Mouse (Mus musculus): ENCODE measurements at regions not wholly inside any gene's neighbourhood (a gene's known extent, or its start where the extent isn't known, plus 50 kb on each side); places are given as distances from the start of the nearest gene placed in this dataset.

DNA sequence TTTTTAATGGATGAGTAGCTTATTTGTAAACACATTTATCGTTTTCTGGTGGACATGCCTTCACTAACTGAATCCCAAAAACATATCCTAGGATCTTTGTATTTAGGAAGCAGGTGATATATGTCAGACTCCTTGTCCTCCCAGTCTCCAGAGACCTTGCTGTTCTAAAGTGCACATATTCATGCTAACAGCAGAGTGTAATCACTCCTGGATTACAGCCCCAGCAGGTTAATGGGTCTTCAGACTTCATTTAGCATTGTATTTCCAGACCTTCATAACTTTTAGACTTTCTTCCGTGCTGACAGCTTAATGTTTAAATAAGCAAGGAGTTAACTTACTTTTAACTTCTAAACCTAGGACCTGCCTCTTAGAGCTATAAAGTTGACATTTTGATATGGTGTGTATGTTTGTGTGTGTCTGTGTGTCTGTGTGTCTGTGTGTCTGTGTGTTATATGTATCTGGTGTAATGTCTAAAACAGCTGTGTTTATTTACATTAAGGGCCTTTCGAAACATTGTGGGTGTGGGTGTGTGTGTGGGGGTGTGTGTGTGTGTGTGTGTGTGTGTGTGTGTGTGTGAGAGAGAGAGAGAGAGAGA is 398.3 kb downstream of the Gm4340 start:
- 37% methylated on average over 3 of the region's 3 CpGs for WGBS

GRCm38 (mm10) chr10:104595920-104596319 is 402.1 kb downstream of the Gm4340 start:
- Histone ChIP-seq H3K9me3 (ENCODE audit: control insufficient read depth, low read length) (no peaks in the 10 kb centered on the region), H3K4me2 (ENCODE audit: low read length) (no peak overlapping the region), H3K27ac (ENCODE audit: low read depth) (no peak overlapping the region), H3K9ac (ENCODE audit: low read length) (no peak overlapping the region), H3K36me3 (ENCODE audit: control insufficient read depth, insufficient read depth, low read length) (no peaks in the 10 kb centered on the region), H3K4me3 (ENCODE audit: low read depth, low read length) (no peak overlapping the region), H3K27me3 (replicated peaks; ENCODE audit: control insufficient read depth, insufficient read depth, low read length) (no peaks in the 10 kb centered on the region), H3K4me1 (replicated peaks; ENCODE audit: control insufficient read depth, insufficient read depth, low read length) (no peaks in the 10 kb centered on the region)
- ATAC-seq (replicated peaks; ENCODE audit: low FRiP score, low TSS enrichment, low read depth), result no peak
- no peak for DNase-seq (ENCODE audit: low spot score)
- WGBS, result 89% methylated on average over 5 of the region's 5 CpGs

More for the DNA sequence above, 398.3 kb downstream of the Gm4340 start:
- Histone ChIP-seq H3K4me2 (ENCODE audit: low read length) (no peak overlapping the region), H3K9me3 (ENCODE audit: control insufficient read depth, low read length) (no peaks in the 10 kb centered on the region), H3K36me3 (ENCODE audit: control insufficient read depth, insufficient read depth, low read length) (no peaks in the 10 kb centered on the region), H3K27ac (ENCODE audit: low read depth) (no peak overlapping the region), H3K4me3 (ENCODE audit: low read depth, low read length) (no peak overlapping the region), H3K4me1 (replicated peaks; ENCODE audit: control insufficient read depth, insufficient read depth, low read length) (no peaks in the 10 kb centered on the region), H3K27me3 (replicated peaks; ENCODE audit: control insufficient read depth, insufficient read depth, low read length) (no peaks in the 10 kb centered on the region), H3K9ac (ENCODE audit: low read length) (no peak overlapping the region)
- no peak for DNase-seq (ENCODE audit: low spot score)
- no peak for ATAC-seq (replicated peaks; ENCODE audit: low FRiP score, low TSS enrichment, low read depth)

DNA sequence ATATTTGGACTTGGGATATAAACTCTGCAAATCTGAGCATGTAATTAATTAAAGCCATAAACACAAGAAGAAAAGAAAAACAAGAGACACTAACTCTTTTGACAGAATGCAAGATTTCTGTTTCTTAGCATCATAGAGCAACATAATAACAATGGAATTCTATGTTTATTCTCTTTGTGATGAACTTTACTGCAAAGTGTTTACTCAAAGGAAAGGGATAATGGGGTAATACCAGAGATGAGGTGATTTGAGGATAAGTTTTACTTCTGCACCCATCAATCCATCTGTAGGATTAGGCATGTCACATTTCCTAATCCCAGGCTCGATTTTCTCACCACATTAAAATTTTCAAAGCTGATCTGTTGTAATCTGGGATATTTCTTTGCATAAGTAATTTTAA is 433.8 kb downstream of the Gm4340 start:
- H3K4me1 ChIP-seq (replicated peaks; ENCODE audit: control insufficient read depth, insufficient read depth, low read length), result no peaks in the 10 kb centered on the region
- ATAC-seq (replicated peaks; ENCODE audit: low FRiP score, low TSS enrichment, low read depth) (no peak), DNase-seq (ENCODE audit: low spot score) (no peak)
- no peaks in the 10 kb centered on the region for H3K27me3 ChIP-seq (replicated peaks; ENCODE audit: control insufficient read depth, insufficient read depth, low read length)
- H3K4me2 ChIP-seq (ENCODE audit: low read length), result no peak overlapping the region
- WGBS, result 37% methylated on average over 1 of the region's 1 CpGs
- no peak overlapping the region for H3K9ac ChIP-seq (ENCODE audit: low read length)
- H3K9me3 ChIP-seq (ENCODE audit: control insufficient read depth, low read length), result no peaks in the 10 kb centered on the region
- no peak overlapping the region for H3K4me3 ChIP-seq (ENCODE audit: low read depth, low read length)
- no peaks in the 10 kb centered on the region for H3K36me3 ChIP-seq (ENCODE audit: control insufficient read depth, insufficient read depth, low read length)
- H3K27ac ChIP-seq (ENCODE audit: low read depth), result no peak overlapping the region

DNA sequence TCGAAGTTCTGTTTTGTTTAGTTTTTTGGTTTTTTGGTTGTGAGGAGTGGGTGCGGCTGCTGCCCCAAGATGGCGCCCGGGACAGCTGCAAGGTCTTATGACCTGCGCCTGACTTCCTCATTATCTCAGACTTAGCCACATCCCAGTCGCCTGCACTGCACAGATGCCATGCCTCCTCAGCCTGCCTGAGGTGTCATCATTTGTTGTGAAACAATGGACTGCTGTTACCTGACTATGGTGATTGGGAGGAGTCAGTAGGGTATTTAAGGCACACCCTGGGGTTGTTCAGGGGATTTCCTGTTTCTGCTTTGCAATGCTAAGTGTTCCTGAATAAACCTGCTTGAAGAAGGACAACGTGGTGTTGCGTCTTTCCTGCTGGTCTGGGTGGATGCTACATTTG is 457.2 kb downstream of the Gm4340 start:
- H3K27me3 ChIP-seq (replicated peaks; ENCODE audit: control insufficient read depth, insufficient read depth, low read length), result no peaks in the 10 kb centered on the region
- ATAC-seq (replicated peaks; ENCODE audit: low FRiP score, low TSS enrichment, low read depth) (no peak), DNase-seq (ENCODE audit: low spot score) (no peak)
- H3K4me1 ChIP-seq (replicated peaks; ENCODE audit: control insufficient read depth, insufficient read depth, low read length), result no peaks in the 10 kb centered on the region
- no peaks in the 10 kb centered on the region for H3K36me3 ChIP-seq (ENCODE audit: control insufficient read depth, insufficient read depth, low read length)
- H3K27ac ChIP-seq (ENCODE audit: low read depth), result no peak overlapping the region
- no peak overlapping the region for H3K9ac ChIP-seq (ENCODE audit: low read length)
- H3K4me3 ChIP-seq (ENCODE audit: low read depth, low read length), result no peak overlapping the region
- H3K9me3 ChIP-seq (ENCODE audit: control insufficient read depth, low read length), result no peaks in the 10 kb centered on the region
- 82% methylated on average over 8 of the region's 8 CpGs for WGBS
- H3K4me2 ChIP-seq (ENCODE audit: low read length), result no peak overlapping the region

DNA sequence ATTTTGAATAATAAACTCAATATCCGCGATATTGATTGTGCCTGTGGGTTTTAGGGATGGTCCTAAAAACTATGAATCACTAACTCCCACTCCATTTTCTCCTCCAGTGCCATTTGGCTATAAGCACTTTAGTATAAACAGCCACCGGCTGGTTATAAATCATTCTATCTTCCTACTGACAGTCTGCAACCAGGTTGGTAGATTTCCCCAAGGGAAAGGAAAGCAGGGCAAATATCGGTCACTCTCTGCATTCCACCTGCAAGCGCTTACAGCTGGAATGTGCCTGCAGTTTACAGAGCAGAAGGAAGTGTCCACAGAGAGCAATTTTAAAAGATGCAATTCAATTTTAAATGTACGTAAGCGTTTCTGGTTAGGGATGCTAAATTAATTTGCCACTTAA is 466.5 kb downstream of the Gm4340 start:
- H3K36me3 ChIP-seq (ENCODE audit: control insufficient read depth, insufficient read depth, low read length), result no peaks in the 10 kb centered on the region
- H3K9me3 ChIP-seq (ENCODE audit: control insufficient read depth, low read length), result no peaks in the 10 kb centered on the region
- no peak overlapping the region for H3K4me2 ChIP-seq (ENCODE audit: low read length)
- 18% methylated on average over 7 of the region's 7 CpGs for WGBS
- DNase-seq (ENCODE audit: low spot score) (no peak), ATAC-seq (replicated peaks; ENCODE audit: low FRiP score, low TSS enrichment, low read depth) (no peak)
- H3K27me3 ChIP-seq (replicated peaks; ENCODE audit: control insufficient read depth, insufficient read depth, low read length), result no peaks in the 10 kb centered on the region
- H3K9ac ChIP-seq (ENCODE audit: low read length), result no peak overlapping the region
- no peak overlapping the region for H3K4me3 ChIP-seq (ENCODE audit: low read depth, low read length)
- H3K27ac ChIP-seq (ENCODE audit: low read depth), result no peak overlapping the region
- peaks cover 4% of the 10 kb centered on the region; the same call in 1 of the 2 replicates for H3K4me1 ChIP-seq (replicated peaks; ENCODE audit: control insufficient read depth, insufficient read depth, low read length)

- no peak overlapping the region for H3K4me2 ChIP-seq (ENCODE audit: low read length)
- peaks cover 4% of the 10 kb centered on the region; the same call in 1 of the 2 replicates for H3K4me1 ChIP-seq (replicated peaks; ENCODE audit: control insufficient read depth, insufficient read depth, low read length)
- no peak for DNase-seq (ENCODE audit: low spot score)
- H3K36me3 ChIP-seq (ENCODE audit: control insufficient read depth, insufficient read depth, low read length), result no peaks in the 10 kb centered on the region
- no peaks in the 10 kb centered on the region for H3K27me3 ChIP-seq (replicated peaks; ENCODE audit: control insufficient read depth, insufficient read depth, low read length)
- WGBS, result 32% methylated on average over 7 of the region's 7 CpGs
- H3K9me3 ChIP-seq (ENCODE audit: control insufficient read depth, low read length), result no peaks in the 10 kb centered on the region
- H3K27ac ChIP-seq (ENCODE audit: low read depth), result no peak overlapping the region
- ATAC-seq (replicated peaks; ENCODE audit: low FRiP score, low TSS enrichment, low read depth), result no peak
- no peak overlapping the region for H3K4me3 ChIP-seq (ENCODE audit: low read depth, low read length)
- no peak overlapping the region for H3K9ac ChIP-seq (ENCODE audit: low read length)
Measured at GRCm38 (mm10) chr10:104661672-104662071, 467.8 kb downstream of the Gm4340 start.

DNA sequence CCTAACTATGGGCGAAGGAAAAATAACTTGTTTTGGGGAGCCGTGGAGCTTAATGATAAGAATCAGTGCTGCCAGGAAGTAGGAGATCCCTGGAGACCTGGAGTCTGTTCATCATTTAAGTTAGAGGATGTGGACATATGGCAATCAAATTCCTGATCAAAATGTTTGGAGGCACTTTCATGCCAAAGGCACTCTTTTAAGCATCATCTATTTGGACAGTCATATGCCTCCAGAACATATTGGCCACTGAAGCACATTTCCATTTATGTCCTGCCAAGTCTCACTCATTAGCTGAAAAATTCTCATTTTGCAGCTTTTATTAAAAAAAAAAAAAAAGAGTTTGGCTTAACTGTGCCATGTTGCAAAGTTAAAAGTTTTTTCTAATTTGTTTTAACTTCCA is 474.4 kb downstream of the Gm4340 start:
- WGBS, result 82% methylated on average over 2 of the region's 2 CpGs
- H3K4me3 ChIP-seq (ENCODE audit: low read depth, low read length), result no peak overlapping the region
- no peak overlapping the region for H3K9ac ChIP-seq (ENCODE audit: low read length)
- H3K27ac ChIP-seq (ENCODE audit: low read depth), result no peak overlapping the region
- H3K9me3 ChIP-seq (ENCODE audit: control insufficient read depth, low read length), result no peaks in the 10 kb centered on the region
- ATAC-seq (replicated peaks; ENCODE audit: low FRiP score, low TSS enrichment, low read depth), result no peak
- H3K4me1 ChIP-seq (replicated peaks; ENCODE audit: control insufficient read depth, insufficient read depth, low read length), result no peaks in the 10 kb centered on the region
- no peak overlapping the region for H3K4me2 ChIP-seq (ENCODE audit: low read length)
- H3K27me3 ChIP-seq (replicated peaks; ENCODE audit: control insufficient read depth, insufficient read depth, low read length), result no peaks in the 10 kb centered on the region
- no peak for DNase-seq (ENCODE audit: low spot score)
- no peaks in the 10 kb centered on the region for H3K36me3 ChIP-seq (ENCODE audit: control insufficient read depth, insufficient read depth, low read length)

DNA sequence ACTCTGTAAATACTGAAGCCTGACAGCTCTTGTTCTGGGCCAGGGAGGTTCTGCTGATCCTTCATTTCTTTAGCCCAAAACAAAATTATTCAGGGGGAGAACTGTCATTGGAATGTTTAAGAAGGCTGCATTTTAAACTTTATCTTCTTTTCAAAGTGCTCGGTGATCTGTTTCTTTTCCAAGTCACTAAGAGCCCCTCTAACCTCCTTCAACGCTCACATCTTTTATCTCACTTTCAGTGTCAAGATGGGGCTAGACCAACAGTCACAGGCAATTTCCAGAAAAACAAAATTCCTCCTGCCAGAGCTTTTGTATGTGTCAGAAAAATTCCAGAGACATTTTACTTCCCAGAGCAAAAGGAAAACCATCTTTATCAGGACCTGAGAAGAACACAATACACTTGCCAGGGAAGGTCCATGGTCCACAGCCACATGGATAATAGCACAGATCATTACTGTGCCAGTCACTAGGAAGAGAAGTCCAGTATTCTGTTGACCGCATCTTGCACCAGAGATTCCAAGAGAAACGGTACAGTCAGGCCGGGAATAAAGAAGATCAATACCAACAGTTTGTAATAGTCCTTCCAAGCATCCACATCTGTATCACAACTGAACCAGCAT is 491.0 kb downstream of the Gm4340 start:
- ATAC-seq (replicated peaks; ENCODE audit: low FRiP score, low TSS enrichment, low read depth), result peak; percentile 55; the same call in 1 of the 2 replicates

GRCm38 (mm10) chr10:104685857-104686256 is 492.0 kb downstream of the Gm4340 start:
- WGBS, result 75% methylated on average over 3 of the region's 3 CpGs

More for the DNA sequence above, 491.0 kb downstream of the Gm4340 start:
- Histone ChIP-seq H3K9me3 (ENCODE audit: control insufficient read depth, low read length) (no peaks in the 10 kb centered on the region), H3K4me1 (replicated peaks; ENCODE audit: control insufficient read depth, insufficient read depth, low read length) (no peaks in the 10 kb centered on the region), H3K9ac (ENCODE audit: low read length) (no peak overlapping the region), H3K27ac (ENCODE audit: low read depth) (no peak overlapping the region), H3K27me3 (replicated peaks; ENCODE audit: control insufficient read depth, insufficient read depth, low read length) (no peaks in the 10 kb centered on the region), H3K4me3 (ENCODE audit: low read depth, low read length) (no peak overlapping the region), H3K36me3 (ENCODE audit: control insufficient read depth, insufficient read depth, low read length) (no peaks in the 10 kb centered on the region), H3K4me2 (ENCODE audit: low read length) (no peak overlapping the region)
- DNase-seq (ENCODE audit: low spot score), result no peak
- 48% methylated on average over 5 of the region's 5 CpGs for WGBS

More at GRCm38 (mm10) chr10:104685857-104686256, 492.0 kb downstream of the Gm4340 start:
- Histone ChIP-seq H3K36me3 (ENCODE audit: control insufficient read depth, insufficient read depth, low read length) (no peaks in the 10 kb centered on the region), H3K4me3 (ENCODE audit: low read depth, low read length) (no peak overlapping the region), H3K27ac (ENCODE audit: low read depth) (no peak overlapping the region), H3K4me2 (ENCODE audit: low read length) (no peak overlapping the region), H3K27me3 (replicated peaks; ENCODE audit: control insufficient read depth, insufficient read depth, low read length) (no peaks in the 10 kb centered on the region), H3K9ac (ENCODE audit: low read length) (no peak overlapping the region), H3K9me3 (ENCODE audit: control insufficient read depth, low read length) (no peaks in the 10 kb centered on the region), H3K4me1 (replicated peaks; ENCODE audit: control insufficient read depth, insufficient read depth, low read length) (no peaks in the 10 kb centered on the region)
- ATAC-seq (replicated peaks; ENCODE audit: low FRiP score, low TSS enrichment, low read depth) (no peak), DNase-seq (ENCODE audit: low spot score) (no peak)
